Mouse (Mus musculus): ENCODE data around the gene Ect2. TPM values are rescaled to one million over a fixed set of nuclear protein-coding genes. Genes with fewer than 3 reads are reported as not detected.
A peak's percentile ranks its signal among the peaks of the same experiment; 100 is the strongest.

Gene Ect2
- polyA plus RNA-seq, 1 experiment from 2014 or later, result 99.1 TPM

DNA sequence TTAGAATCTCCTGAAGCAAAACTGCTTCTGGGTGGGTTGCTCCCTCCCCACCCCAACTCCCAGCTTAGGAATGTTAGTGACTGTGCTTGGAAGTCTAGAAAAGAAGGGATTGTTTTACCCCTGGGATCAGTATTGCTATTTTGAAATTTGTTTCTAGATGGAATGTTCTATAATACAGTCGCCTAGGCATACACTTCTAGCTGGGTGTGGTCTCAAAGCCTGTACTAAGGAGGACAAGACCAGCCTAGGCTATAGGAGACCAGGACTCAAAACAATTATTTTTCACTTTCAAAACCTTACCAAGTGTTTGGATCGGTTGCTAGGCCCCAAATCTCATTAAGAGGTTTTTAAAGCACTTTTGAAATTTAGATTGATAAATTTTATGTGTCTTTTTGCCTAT, 602 bp upstream of the Ect2 start:
- WGBS, result 55% methylated on average over 2 of the region's 2 CpGs
- H3K27me3 ChIP-seq, result no peaks in the 10 kb centered on the region
- peak overlapping the region; percentile 49 for H3K4me2 ChIP-seq
- H3K36me3 ChIP-seq (replicated peaks), result peaks cover 7% of the 10 kb centered on the region; the same call in 1 of the 2 replicates
- H3K4me3 ChIP-seq (replicated peaks), result peak overlapping the region; percentile 87
- peak; percentile 9; the same call in 1 of the 2 replicates for ATAC-seq (ENCODE audit: low FRiP score)
- no peak overlapping the region for H3K9ac ChIP-seq
- H3K9me3 ChIP-seq, result no peaks in the 10 kb centered on the region
- 0 out of 2 replicates have a peak overlapping the region, but pooled peaks have one; percentile 2 for H3K27ac ChIP-seq
- H3K4me1 ChIP-seq, result peaks cover 28% of the 10 kb centered on the region

DNA sequence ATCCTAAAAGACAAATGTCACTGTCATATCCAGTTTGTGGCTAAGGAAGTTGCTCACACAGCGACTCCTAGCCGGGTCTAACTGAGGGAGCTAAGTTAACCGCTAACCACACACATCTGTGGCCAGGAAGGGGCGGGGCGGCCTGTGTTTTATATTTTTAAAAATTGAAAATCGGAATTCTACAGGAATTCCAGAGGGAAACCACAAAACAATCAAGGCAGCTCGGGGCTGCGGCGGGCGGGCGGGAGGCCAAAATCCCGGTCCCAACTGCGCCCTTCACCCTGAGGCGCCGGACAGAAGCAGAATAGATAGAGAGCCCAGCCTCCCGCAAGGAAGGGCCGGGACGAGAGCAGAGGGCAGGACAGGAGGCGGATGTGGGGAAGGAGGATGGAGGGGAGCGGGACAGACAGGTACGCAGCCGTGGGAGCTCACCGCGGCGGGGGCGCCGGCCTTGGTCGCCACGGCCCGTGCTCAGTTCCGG, 447 bp downstream of the Ect2 start:
- H3K36me3 ChIP-seq (replicated peaks), result peaks cover 14% of the 10 kb centered on the region
- peak overlapping the region; percentile 70 for H3K27ac ChIP-seq
- under 1% methylated on average over 28 of the region's 31 CpGs for WGBS
- ATAC-seq (ENCODE audit: low FRiP score), result peak; percentile 62
- peak overlapping the region; percentile 86 for H3K9ac ChIP-seq
- no peaks in the 10 kb centered on the region for H3K27me3 ChIP-seq
- peaks cover 28% of the 10 kb centered on the region for H3K4me1 ChIP-seq
- peak overlapping the region; percentile 73 for H3K4me2 ChIP-seq
- peak overlapping the region; percentile 87 for H3K4me3 ChIP-seq (replicated peaks)
- no peaks in the 10 kb centered on the region for H3K9me3 ChIP-seq

DNA sequence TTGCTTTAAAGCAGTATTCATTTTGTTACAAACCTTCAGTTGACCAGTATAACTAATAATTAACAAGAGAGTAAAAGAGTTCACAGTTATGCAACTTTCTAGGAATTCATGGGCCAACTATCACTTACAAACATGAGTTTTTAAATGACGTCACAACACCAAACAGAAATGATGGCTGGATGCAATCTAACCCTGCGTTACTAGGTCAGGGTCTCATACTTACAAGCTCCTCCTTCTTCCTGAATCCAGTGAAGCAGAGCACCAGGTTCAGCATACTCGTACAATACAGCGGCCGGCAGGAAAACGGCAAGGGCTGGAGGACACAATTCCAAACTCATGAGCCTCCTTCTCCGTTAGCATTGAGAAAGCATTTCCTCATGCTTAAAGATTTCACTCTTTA, 7.9 kb downstream of the Ect2 start:
- Histone ChIP-seq H3K9me3 (no peaks in the 10 kb centered on the region), H3K4me1 (no peaks in the 10 kb centered on the region), H3K27ac (no peak overlapping the region), H3K4me3 (replicated peaks) (no peak overlapping the region), H3K27me3 (no peaks in the 10 kb centered on the region), H3K9ac (no peak overlapping the region), H3K36me3 (replicated peaks) (peaks cover 59% of the 10 kb centered on the region), H3K4me2 (no peak overlapping the region)
- ATAC-seq (ENCODE audit: low FRiP score), result no peak
- WGBS, result 95% methylated on average over 7 of the region's 7 CpGs

DNA sequence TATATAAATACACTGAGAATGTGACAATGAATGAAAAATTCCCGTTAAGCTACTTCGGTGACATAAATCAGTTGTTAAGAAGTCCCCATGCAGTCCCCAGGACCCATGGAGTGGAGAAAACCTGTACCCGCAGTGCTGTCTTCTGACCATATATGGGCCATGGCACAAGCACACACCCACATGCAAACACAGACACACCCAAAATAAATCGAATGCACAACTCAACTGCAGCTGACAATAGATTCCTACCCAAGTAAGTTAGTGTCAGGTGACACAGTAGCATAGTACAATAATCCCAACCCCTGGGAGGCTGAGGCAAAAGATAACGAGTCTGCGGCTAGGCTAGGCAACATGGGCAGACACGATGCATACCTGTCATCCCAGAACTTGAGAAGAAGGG, 10.1 kb downstream of the Ect2 start:
- Histone ChIP-seq H3K27ac (no peak overlapping the region), H3K4me2 (no peak overlapping the region), H3K9me3 (no peaks in the 10 kb centered on the region), H3K27me3 (no peaks in the 10 kb centered on the region), H3K4me3 (replicated peaks) (no peak overlapping the region), H3K4me1 (no peaks in the 10 kb centered on the region), H3K9ac (no peak overlapping the region), H3K36me3 (replicated peaks) (peaks cover 65% of the 10 kb centered on the region)
- no peak for ATAC-seq (ENCODE audit: low FRiP score)
- WGBS, result 90% methylated on average over 7 of the region's 7 CpGs

DNA sequence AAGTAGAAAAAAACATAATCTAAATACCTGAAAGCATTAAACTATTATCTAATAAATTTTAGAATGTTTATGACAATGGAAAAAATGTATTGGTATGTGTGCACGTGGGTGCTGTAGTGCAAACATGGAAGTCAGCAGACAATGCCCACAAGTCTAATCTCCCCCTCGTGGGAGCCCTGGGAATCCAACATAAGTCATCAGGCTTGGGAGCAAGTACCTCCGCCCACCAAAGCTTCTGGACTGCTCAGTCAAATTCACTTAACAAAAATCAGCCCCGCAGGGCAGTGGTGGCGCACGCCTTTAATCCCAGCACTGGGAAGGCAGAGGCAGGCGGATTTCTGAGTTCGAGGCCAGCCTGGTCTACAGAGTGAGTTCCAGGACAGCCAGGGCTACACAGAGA, 13.6 kb downstream of the Ect2 start:
- Histone ChIP-seq H3K4me3 (replicated peaks) (no peak overlapping the region), H3K4me1 (no peaks in the 10 kb centered on the region), H3K9ac (no peak overlapping the region), H3K9me3 (no peaks in the 10 kb centered on the region), H3K4me2 (no peak overlapping the region), H3K27me3 (no peaks in the 10 kb centered on the region), H3K27ac (no peak overlapping the region), H3K36me3 (replicated peaks) (peaks cover 79% of the 10 kb centered on the region)
- no peak for ATAC-seq (ENCODE audit: low FRiP score)
- WGBS, result 90% methylated on average over 8 of the region's 8 CpGs

DNA sequence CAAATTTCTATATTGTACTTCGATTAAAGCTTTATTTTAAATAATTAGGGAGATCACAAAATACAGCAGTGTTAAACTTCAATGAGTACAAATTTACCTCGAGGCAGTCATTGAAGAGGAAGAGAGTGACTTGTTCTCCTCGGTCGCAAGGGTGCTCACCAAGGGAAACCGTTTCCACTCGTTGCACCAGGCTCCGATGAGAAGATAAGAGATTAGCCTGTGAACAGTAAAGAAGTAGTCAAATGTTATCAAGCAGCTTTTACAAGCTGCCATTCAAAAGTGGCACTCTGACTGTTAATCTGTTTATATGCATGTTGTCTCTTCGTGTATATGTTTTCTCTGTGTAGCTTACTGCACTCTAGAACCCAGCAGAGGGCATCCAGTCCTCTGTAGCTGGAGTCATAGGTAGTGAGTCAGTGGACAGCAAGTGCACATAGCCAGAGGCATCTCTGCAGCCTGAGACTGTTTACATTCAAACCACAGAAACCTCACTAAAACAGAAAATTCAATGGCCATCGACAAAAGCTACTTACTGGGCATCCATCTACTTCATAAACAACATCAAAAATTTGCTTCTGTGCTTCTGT, 31.7 kb downstream of the Ect2 start:
- Histone ChIP-seq H3K27me3 (no peaks in the 10 kb centered on the region), H3K4me3 (replicated peaks) (no peak overlapping the region), H3K36me3 (replicated peaks) (peaks cover 63% of the 10 kb centered on the region), H3K9me3 (no peaks in the 10 kb centered on the region), H3K9ac (no peak overlapping the region), H3K4me2 (no peak overlapping the region), H3K4me1 (no peaks in the 10 kb centered on the region), H3K27ac (no peak overlapping the region)
- 94% methylated on average over 9 of the region's 9 CpGs for WGBS
- no peak for ATAC-seq (ENCODE audit: low FRiP score)

DNA sequence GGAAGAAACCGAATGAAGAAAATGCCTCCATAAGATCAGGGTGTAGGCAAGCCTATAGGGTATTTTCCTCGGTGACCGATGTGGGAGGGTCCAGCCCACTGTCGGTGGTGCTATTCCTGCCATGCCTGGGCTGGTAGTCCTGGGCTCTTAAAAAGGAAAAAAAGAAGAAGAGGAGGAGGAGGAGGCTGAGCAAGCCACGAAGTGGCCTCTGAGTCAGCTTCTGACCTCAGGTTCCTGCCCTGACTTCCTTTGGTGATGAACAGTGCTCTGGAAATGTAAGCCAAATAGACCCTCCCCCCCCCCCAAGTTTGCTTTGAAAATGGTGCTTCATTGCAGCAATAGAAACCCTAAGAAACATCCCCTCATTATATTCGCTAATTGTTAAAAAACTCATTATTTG, 32.7 kb downstream of the Ect2 start:
- peaks cover 65% of the 10 kb centered on the region for H3K36me3 ChIP-seq (replicated peaks)
- no peaks in the 10 kb centered on the region for H3K4me1 ChIP-seq
- no peak overlapping the region for H3K9ac ChIP-seq
- H3K27ac ChIP-seq, result no peak overlapping the region
- no peak overlapping the region for H3K4me3 ChIP-seq (replicated peaks)
- WGBS, result 88% methylated on average over 6 of the region's 6 CpGs
- H3K9me3 ChIP-seq, result no peaks in the 10 kb centered on the region
- H3K27me3 ChIP-seq, result no peaks in the 10 kb centered on the region
- H3K4me2 ChIP-seq, result no peak overlapping the region
- no peak for ATAC-seq (ENCODE audit: low FRiP score)

DNA sequence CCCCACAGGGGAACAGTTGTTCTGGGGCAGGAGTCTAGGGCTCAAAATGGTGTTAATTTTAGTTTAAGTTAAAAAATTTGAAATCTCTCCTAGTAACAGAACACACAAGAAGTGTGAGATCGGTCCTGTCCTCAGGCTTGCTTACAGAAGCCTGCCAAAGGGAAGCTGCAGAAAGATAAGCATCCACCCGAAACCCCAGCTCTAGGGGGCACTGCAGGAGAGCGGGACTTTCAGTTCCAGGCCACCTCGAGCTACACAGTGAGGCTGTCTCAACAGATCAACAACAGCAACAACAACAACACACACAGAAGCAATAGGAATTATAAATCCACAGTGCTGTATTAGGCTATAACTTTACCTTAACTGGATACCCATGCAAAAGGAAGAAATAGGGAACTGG, 35.5 kb downstream of the Ect2 start:
- Histone ChIP-seq H3K9me3 (no peaks in the 10 kb centered on the region), H3K27ac (no peak overlapping the region), H3K36me3 (replicated peaks) (peaks cover 70% of the 10 kb centered on the region), H3K4me2 (no peak overlapping the region), H3K4me3 (replicated peaks) (no peak overlapping the region), H3K9ac (no peak overlapping the region), H3K27me3 (no peaks in the 10 kb centered on the region), H3K4me1 (no peaks in the 10 kb centered on the region)
- 88% methylated on average over 4 of the region's 4 CpGs for WGBS
- no peak for ATAC-seq (ENCODE audit: low FRiP score)

DNA sequence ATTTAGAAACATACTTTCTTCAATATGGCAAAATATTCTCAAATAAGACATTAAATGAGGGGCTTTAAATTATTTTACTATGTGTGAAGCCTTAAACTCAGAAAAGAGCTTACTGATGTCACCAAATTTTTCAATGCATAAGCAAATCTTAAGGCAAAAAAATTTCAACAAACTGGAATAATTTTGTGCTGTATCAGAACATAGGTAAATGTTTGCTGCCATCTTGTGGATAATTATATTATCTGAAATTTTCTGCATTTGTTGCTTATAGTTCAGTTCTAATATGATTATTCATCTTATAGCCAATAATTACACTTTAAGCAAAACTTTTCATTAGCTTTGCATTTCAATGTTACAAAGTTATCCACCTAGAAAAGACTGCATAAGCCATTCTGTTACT, 42.8 kb downstream of the Ect2 start:
- Histone ChIP-seq H3K27ac (no peak overlapping the region), H3K36me3 (replicated peaks) (peaks cover 50% of the 10 kb centered on the region), H3K9me3 (no peaks in the 10 kb centered on the region), H3K9ac (no peak overlapping the region), H3K27me3 (no peaks in the 10 kb centered on the region), H3K4me2 (no peak overlapping the region), H3K4me1 (no peaks in the 10 kb centered on the region), H3K4me3 (replicated peaks) (no peak overlapping the region)
- ATAC-seq (ENCODE audit: low FRiP score), result no peak

DNA sequence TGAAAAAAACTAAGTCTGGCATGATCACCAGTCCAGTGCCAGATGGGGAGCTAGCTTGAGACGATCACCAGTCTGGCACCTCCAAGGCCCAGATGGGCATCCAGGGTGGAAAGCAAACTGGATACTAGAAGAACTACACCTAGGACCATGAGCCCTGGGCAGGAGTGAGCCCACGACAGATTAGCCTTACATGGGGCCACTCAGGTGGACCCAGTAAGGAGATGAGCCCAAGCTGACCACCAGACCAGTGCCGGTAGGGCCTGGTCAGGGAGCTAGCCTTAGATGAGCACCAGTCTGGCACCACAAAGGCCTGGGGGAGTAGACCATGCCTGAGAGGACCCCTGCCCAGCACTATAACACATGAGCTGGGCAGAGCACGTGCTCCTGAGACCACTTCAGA, 44.6 kb downstream of the Ect2 start:
- no peak overlapping the region for H3K4me2 ChIP-seq
- H3K9me3 ChIP-seq, result no peaks in the 10 kb centered on the region
- no peak overlapping the region for H3K4me3 ChIP-seq (replicated peaks)
- ATAC-seq (ENCODE audit: low FRiP score), result no peak
- peaks cover 42% of the 10 kb centered on the region for H3K36me3 ChIP-seq (replicated peaks)
- H3K27ac ChIP-seq, result no peak overlapping the region
- H3K27me3 ChIP-seq, result no peaks in the 10 kb centered on the region
- H3K9ac ChIP-seq, result no peak overlapping the region
- no peaks in the 10 kb centered on the region for H3K4me1 ChIP-seq
- WGBS, result 90% methylated on average over 4 of the region's 4 CpGs

DNA sequence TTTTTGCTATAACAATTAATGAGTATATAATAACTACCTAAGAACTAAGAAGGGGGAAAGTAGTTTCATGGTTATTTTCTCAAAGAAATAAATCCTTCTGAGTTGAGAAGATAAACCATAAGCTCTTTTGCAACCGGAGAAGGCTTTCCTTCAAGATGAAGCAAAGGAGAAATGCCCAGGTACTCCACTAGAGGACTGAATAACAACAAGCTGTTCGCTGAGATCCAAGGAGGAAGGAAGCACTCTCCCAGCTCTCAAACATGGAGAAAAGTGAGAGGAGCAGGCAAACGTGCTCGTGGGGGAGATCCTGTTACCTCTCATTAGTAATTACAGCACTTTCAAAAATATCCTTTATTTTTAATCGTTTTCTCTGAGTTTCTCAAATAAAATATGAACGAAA, 46.5 kb downstream of the Ect2 start:
- 79% methylated on average over 6 of the region's 6 CpGs for WGBS
- H3K36me3 ChIP-seq (replicated peaks), result peaks cover 40% of the 10 kb centered on the region
- H3K4me1 ChIP-seq, result no peaks in the 10 kb centered on the region
- H3K9me3 ChIP-seq, result no peaks in the 10 kb centered on the region
- H3K9ac ChIP-seq, result no peak overlapping the region
- no peak overlapping the region for H3K4me3 ChIP-seq (replicated peaks)
- H3K27me3 ChIP-seq, result no peaks in the 10 kb centered on the region
- no peak overlapping the region for H3K27ac ChIP-seq
- no peak overlapping the region for H3K4me2 ChIP-seq
- no peak for ATAC-seq (ENCODE audit: low FRiP score)

DNA sequence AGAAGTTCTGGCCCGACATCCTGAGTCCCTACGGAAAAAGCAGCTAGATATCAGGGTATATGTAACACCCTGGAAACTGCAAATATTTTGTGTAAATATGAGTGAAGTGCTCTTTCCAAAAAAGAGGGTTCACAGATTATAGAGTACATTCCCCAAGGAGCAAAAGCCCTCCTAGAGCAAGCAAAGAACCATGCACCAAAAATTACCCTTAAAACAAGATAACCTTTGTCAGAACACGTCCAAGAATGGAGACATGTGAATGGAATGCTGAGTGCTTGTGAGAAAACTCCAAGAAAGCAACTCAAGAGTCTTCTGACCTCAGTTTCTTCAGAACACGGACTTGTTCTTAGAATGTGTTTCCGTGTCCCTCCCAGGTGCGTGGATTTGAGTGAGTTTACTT, 50.7 kb downstream of the Ect2 start:
- Histone ChIP-seq H3K9ac (no peak overlapping the region), H3K36me3 (replicated peaks) (peaks cover 54% of the 10 kb centered on the region), H3K4me3 (replicated peaks) (no peak overlapping the region), H3K27me3 (no peaks in the 10 kb centered on the region), H3K27ac (no peak overlapping the region), H3K9me3 (no peaks in the 10 kb centered on the region), H3K4me1 (no peaks in the 10 kb centered on the region), H3K4me2 (no peak overlapping the region)
- WGBS, result 95% methylated on average over 6 of the region's 6 CpGs
- no peak for ATAC-seq (ENCODE audit: low FRiP score)

DNA sequence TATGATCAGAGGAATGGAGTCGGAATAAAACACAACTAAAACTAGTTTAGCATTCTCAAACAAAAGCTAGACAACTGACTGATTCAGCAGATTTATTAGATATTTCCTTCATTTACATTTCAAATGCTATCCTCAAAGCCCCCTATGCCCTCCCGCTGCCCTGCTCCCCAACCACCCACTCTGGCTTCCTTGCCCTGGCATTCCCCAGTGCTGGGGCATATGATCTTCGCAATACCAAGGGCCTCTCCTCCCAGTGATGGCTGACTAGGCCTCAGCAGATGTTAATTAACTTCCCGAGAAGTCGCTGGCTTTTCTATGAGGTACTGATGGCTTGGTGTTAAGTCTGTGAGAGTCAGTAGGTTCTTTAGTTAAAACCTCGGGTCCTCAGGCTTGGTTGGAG, 55.0 kb downstream of the Ect2 start:
- H3K36me3 ChIP-seq (replicated peaks), result peaks cover 60% of the 10 kb centered on the region
- 92% methylated on average over 6 of the region's 6 CpGs for WGBS

More for the DNA sequence above, 55.0 kb downstream of the Ect2 start:
- H3K9ac ChIP-seq, result no peak overlapping the region
- no peak for ATAC-seq (ENCODE audit: low FRiP score)
- no peak overlapping the region for H3K4me3 ChIP-seq (replicated peaks)
- H3K4me1 ChIP-seq, result no peaks in the 10 kb centered on the region
- H3K27ac ChIP-seq, result no peak overlapping the region
- no peak overlapping the region for H3K4me2 ChIP-seq
- no peaks in the 10 kb centered on the region for H3K9me3 ChIP-seq
- no peaks in the 10 kb centered on the region for H3K27me3 ChIP-seq

Measured in forebrain, embryonic 12.5 days (tissue).